Mouse (Mus musculus): ENCODE measurements around the gene Smpd3. TPM values are rescaled to one million over a fixed set of nuclear protein-coding genes. Genes with fewer than 3 reads are reported as not detected.

Gene Smpd3
- polyA plus RNA-seq, 1 experiment from 2014 or later, result 11.8 TPM

- Histone ChIP-seq H3K36me3 (no peaks in the 10 kb centered on the region), H3K4me1 (peaks cover 9% of the 10 kb centered on the region; the same call in 1 of the 2 replicates), H3K27ac (no peak overlapping the region), H3K4me3 (no peak overlapping the region), H3K27me3 (no peaks in the 10 kb centered on the region), H3K4me2 (replicated peaks) (no peak overlapping the region), H3K9ac (no peak overlapping the region), H3K9me3 (no peaks in the 10 kb centered on the region)
- 92% methylated on average over 3 of the region's 3 CpGs for WGBS
- ATAC-seq (ENCODE audit: low FRiP score, low read depth), result no peak
These were observed 32.5 kb downstream of the Smpd3 start for GRCm38 (mm10) chr8:106305301-106305700.

- no peak for ATAC-seq (ENCODE audit: low FRiP score, low read depth)
- WGBS, result 82% methylated on average over 6 of the region's 6 CpGs
These were observed 33.5 kb downstream of the Smpd3 start for GRCm38 (mm10) chr8:106304321-106304720.

GRCm38 (mm10) chr8:106300739-106301715 lies 36.8 kb downstream of the Smpd3 start:
- Histone ChIP-seq H3K4me2 (replicated peaks) (no peak overlapping the region), H3K4me1 (no peaks in the 10 kb centered on the region), H3K9me3 (no peaks in the 10 kb centered on the region), H3K36me3 (no peaks in the 10 kb centered on the region), H3K9ac (no peak overlapping the region), H3K27me3 (no peaks in the 10 kb centered on the region), H3K27ac (no peak overlapping the region), H3K4me3 (no peak overlapping the region)
- ATAC-seq (ENCODE audit: low FRiP score, low read depth), result no peak
- WGBS, result 73% methylated on average over 9 of the region's 9 CpGs

More at GRCm38 (mm10) chr8:106304321-106304720, 33.5 kb downstream of the Smpd3 start:
- no peak overlapping the region for H3K4me2 ChIP-seq (replicated peaks)
- H3K27ac ChIP-seq, result no peak overlapping the region
- H3K4me3 ChIP-seq, result no peak overlapping the region
- no peaks in the 10 kb centered on the region for H3K27me3 ChIP-seq
- no peak overlapping the region for H3K9ac ChIP-seq
- H3K9me3 ChIP-seq, result no peaks in the 10 kb centered on the region
- H3K36me3 ChIP-seq, result no peaks in the 10 kb centered on the region
- H3K4me1 ChIP-seq, result peaks cover 9% of the 10 kb centered on the region; the same call in 1 of the 2 replicates

DNA sequence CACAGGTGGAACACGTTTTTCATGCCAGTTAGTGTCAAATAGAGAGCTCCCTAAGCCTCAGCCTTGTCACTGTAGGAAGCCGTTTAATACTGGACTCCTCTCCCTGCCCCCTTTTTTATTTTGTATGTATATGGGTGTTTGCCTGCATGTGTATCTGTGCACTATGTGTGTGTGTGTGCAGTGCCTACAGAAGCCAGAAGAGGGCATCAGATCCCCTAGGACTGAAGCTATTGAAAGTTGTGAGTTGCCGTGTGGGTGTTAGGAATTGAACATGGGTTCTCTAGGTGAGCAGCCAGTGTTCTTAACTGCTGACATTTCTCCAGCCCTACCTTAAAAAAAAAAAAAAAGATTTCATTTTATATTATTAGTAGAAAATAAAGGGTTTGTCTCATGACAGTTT lies 38.1 kb downstream of the Smpd3 start:
- Histone ChIP-seq H3K27ac (no peak overlapping the region), H3K4me2 (replicated peaks) (no peak overlapping the region), H3K4me3 (no peak overlapping the region), H3K9ac (no peak overlapping the region), H3K4me1 (no peaks in the 10 kb centered on the region), H3K36me3 (no peaks in the 10 kb centered on the region), H3K27me3 (no peaks in the 10 kb centered on the region), H3K9me3 (no peaks in the 10 kb centered on the region)
- 84% methylated on average over 3 of the region's 3 CpGs for WGBS
- ATAC-seq (ENCODE audit: low FRiP score, low read depth), result no peak

- Histone ChIP-seq H3K27me3 (no peaks in the 10 kb centered on the region), H3K9me3 (no peaks in the 10 kb centered on the region), H3K4me2 (replicated peaks) (no peak overlapping the region), H3K36me3 (no peaks in the 10 kb centered on the region), H3K4me3 (no peak overlapping the region), H3K27ac (no peak overlapping the region), H3K4me1 (no peaks in the 10 kb centered on the region), H3K9ac (no peak overlapping the region)
- no peak for ATAC-seq (ENCODE audit: low FRiP score, low read depth)
- WGBS, result 57% methylated on average over 1 of the region's 1 CpGs
These were observed 38.9 kb downstream of the Smpd3 start for GRCm38 (mm10) chr8:106298846-106299245.

- H3K4me1 ChIP-seq, result peaks cover 2% of the 10 kb centered on the region
- no peak overlapping the region for H3K9ac ChIP-seq
- ATAC-seq (ENCODE audit: low FRiP score, low read depth), result no peak
- H3K4me2 ChIP-seq (replicated peaks), result no peak overlapping the region
- no peak overlapping the region for H3K4me3 ChIP-seq
- H3K36me3 ChIP-seq, result no peaks in the 10 kb centered on the region
- H3K27me3 ChIP-seq, result no peaks in the 10 kb centered on the region
- 65% methylated on average over 5 of the region's 5 CpGs for WGBS
- H3K27ac ChIP-seq, result no peak overlapping the region
- H3K9me3 ChIP-seq, result no peaks in the 10 kb centered on the region
These were observed 39.5 kb downstream of the Smpd3 start for GRCm38 (mm10) chr8:106298261-106298660.

GRCm38 (mm10) chr8:106292484-106293396 lies 45.0 kb downstream of the Smpd3 start:
- H3K27ac ChIP-seq, result peak overlapping the region; percentile 22; the same call in 1 of the 2 replicates
- no peaks in the 10 kb centered on the region for H3K27me3 ChIP-seq
- no peak overlapping the region for H3K9ac ChIP-seq
- no peak overlapping the region for H3K4me2 ChIP-seq (replicated peaks)
- ATAC-seq (ENCODE audit: low FRiP score, low read depth), result no peak
- H3K4me1 ChIP-seq, result peaks cover 12% of the 10 kb centered on the region
- WGBS, result 58% methylated on average over 20 of the region's 20 CpGs
- no peak overlapping the region for H3K4me3 ChIP-seq
- no peaks in the 10 kb centered on the region for H3K36me3 ChIP-seq
- no peaks in the 10 kb centered on the region for H3K9me3 ChIP-seq

GRCm38 (mm10) chr8:106289464-106289863 lies 48.3 kb downstream of the Smpd3 start:
- no peak overlapping the region for H3K4me3 ChIP-seq
- no peaks in the 10 kb centered on the region for H3K36me3 ChIP-seq
- H3K4me1 ChIP-seq, result peaks cover 12% of the 10 kb centered on the region
- H3K27ac ChIP-seq, result no peak overlapping the region
- no peak overlapping the region for H3K4me2 ChIP-seq (replicated peaks)
- WGBS, result 46% methylated on average over 7 of the region's 7 CpGs
- ATAC-seq (ENCODE audit: low FRiP score, low read depth), result no peak
- no peak overlapping the region for H3K9ac ChIP-seq
- H3K27me3 ChIP-seq, result no peaks in the 10 kb centered on the region
- H3K9me3 ChIP-seq, result no peaks in the 10 kb centered on the region

DNA sequence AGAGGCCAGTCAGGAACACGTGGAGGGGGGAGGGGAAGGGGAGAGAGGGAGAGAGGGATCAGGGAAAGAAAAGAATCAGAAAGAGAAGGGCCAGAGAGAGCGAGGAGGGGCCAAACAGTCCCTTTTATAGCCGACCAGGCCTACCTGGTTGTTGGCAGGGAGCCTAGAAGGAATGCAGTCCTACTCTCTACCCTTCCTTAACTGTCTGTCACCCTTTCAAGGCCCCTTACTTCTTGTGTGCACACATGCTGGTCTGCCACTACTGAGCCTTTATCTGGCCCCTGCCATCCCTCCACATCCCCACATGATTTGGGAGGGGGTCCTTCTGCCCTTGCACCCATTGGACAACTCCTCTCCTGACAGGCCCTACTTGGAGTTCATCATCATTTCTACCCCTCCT lies 49.1 kb downstream of the Smpd3 start:
- H3K27ac ChIP-seq, result no peak overlapping the region
- no peaks in the 10 kb centered on the region for H3K36me3 ChIP-seq
- peaks cover 12% of the 10 kb centered on the region for H3K4me1 ChIP-seq
- no peak overlapping the region for H3K9ac ChIP-seq
- H3K27me3 ChIP-seq, result no peaks in the 10 kb centered on the region
- WGBS, result 33% methylated on average over 2 of the region's 3 CpGs
- ATAC-seq (ENCODE audit: low FRiP score, low read depth), result no peak
- H3K4me3 ChIP-seq, result no peak overlapping the region
- no peaks in the 10 kb centered on the region for H3K9me3 ChIP-seq
- no peak overlapping the region for H3K4me2 ChIP-seq (replicated peaks)

- 38% methylated on average over 2 of the region's 2 CpGs for WGBS
- no peaks in the 10 kb centered on the region for H3K27me3 ChIP-seq
- H3K4me2 ChIP-seq (replicated peaks), result no peak overlapping the region
- no peak overlapping the region for H3K9ac ChIP-seq
- no peaks in the 10 kb centered on the region for H3K9me3 ChIP-seq
- H3K27ac ChIP-seq, result no peak overlapping the region
- no peak for ATAC-seq (ENCODE audit: low FRiP score, low read depth)
- no peak overlapping the region for H3K4me3 ChIP-seq
- peaks cover under 1% of the 10 kb centered on the region; the same call in 1 of the 2 replicates for H3K4me1 ChIP-seq
- H3K36me3 ChIP-seq, result no peaks in the 10 kb centered on the region
These were observed 50.3 kb downstream of the Smpd3 start for GRCm38 (mm10) chr8:106287445-106287844.

DNA sequence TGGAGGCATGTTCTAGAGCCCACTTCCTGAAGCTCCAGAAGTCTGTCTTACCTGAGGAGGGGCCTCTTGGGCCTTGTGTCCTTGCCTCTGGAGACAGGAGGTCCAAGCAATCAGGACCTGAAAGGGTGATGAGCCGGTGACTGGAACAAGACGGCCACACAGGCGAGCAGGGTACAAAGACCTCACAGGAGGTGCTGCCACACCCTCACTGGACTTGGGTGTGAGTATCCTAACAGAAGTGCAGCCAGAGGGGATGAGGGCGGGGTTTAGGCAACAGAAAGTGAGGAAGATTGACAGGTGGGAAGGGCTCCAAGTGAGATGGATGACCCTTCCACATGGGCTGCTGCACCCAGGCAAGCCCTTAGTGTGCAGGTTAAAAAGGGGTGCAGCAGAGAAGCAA lies 56.9 kb downstream of the Smpd3 start:
- Histone ChIP-seq H3K36me3 (no peaks in the 10 kb centered on the region), H3K9ac (no peak overlapping the region), H3K9me3 (no peaks in the 10 kb centered on the region), H3K4me2 (replicated peaks) (no peak overlapping the region), H3K4me1 (no peaks in the 10 kb centered on the region), H3K27me3 (no peaks in the 10 kb centered on the region; the same call in 1 of the 2 replicates), H3K27ac (no peak overlapping the region), H3K4me3 (no peak overlapping the region)
- no peak for ATAC-seq (ENCODE audit: low FRiP score, low read depth)
- 34% methylated on average over 4 of the region's 4 CpGs for WGBS

- no peaks in the 10 kb centered on the region for H3K9me3 ChIP-seq
- no peak overlapping the region for H3K4me2 ChIP-seq (replicated peaks)
- ATAC-seq (ENCODE audit: low FRiP score, low read depth), result no peak
- no peak overlapping the region for H3K27ac ChIP-seq
- H3K4me1 ChIP-seq, result no peaks in the 10 kb centered on the region
- H3K4me3 ChIP-seq, result no peak overlapping the region
- no peaks in the 10 kb centered on the region; the same call in 1 of the 2 replicates for H3K27me3 ChIP-seq
- WGBS, result 37% methylated on average over 5 of the region's 5 CpGs
- no peak overlapping the region for H3K9ac ChIP-seq
- no peaks in the 10 kb centered on the region for H3K36me3 ChIP-seq
These were observed 57.6 kb downstream of the Smpd3 start for GRCm38 (mm10) chr8:106280154-106280553.
